In the genomic region with DNA sequence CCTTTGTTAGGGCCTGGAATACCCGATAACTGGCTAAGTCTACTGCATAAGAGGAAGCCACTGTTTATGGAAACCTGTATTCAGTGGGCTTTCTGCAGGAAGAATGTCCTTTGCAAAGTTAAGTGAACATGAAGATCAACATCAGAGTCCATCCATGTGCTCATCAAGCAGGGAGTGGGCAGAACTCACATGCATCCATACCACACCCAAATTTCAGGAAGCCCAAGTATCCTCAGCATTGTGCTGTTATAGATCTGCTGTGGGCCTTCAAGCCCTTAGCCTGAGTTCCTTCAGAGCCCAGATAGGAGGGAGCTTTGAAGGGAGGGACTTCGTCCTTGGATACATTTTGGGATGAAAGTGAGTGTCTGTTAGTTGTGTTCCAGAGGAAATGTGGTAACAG, we compare ENCODE assay signal across 19 mouse cellular contexts.
A peak's percentile ranks its signal among the peaks of the same experiment; 100 is the strongest.
DNase-seq lines count a peak whose midpoint lies in the region; ATAC-seq and TF ChIP-seq lines count a peak whose summit lies in the region.
"Had no signal": no experiment of that assay in that cellular context is flagged by ENCODE, and none has a peak within 500 bp of the region (broad histone marks: within the 10 kb centered on the region; RNA-seq: fewer than 3 reads in every experiment).

No protein-coding gene starts in this region.

- no peak overlapping the region for H3K4me2 ChIP-seq in lung, postnatal 0 days (replicated peaks; ENCODE audit: low read depth, low read length)

- intact Hi-C loops in heart, postnatal 14 days (cut with DNase I): no loop called here

- 77% methylated on average over 2 of the region's 2 CpGs for WGBS in lung, postnatal 0 days

- no peak overlapping the region for H3K4me3 ChIP-seq in lung, postnatal 0 days (ENCODE audit: low read depth, low read length)

- TF ChIP-seq EP300 in lung, postnatal 0 days (IDR thresholded peaks at IDR 0.05): 0 out of 2 replicates have a peak, but pooled peaks have one; percentile 37

- peak; percentile 62 for ATAC-seq in lung, postnatal 0 days
- ATAC-seq: activated CD4-positive, CD25-positive, alpha-beta regulatory T cell, adult 4 months; CD4-positive, CD25-positive, alpha-beta regulatory T cell, adult 4 months; Patski had no signal

- H3K27ac ChIP-seq in lung, postnatal 0 days (ENCODE audit: low read length): no peak overlapping the region

- no peaks in the 10 kb centered on the region for H3K27me3 ChIP-seq in lung, postnatal 0 days (replicated peaks; ENCODE audit: insufficient read depth, low read length)
- H3K27me3 ChIP-seq: CH12.LX, Patski had no signal

- H3K9ac ChIP-seq in lung, postnatal 0 days (replicated peaks; ENCODE audit: low read depth): no peak overlapping the region

- peak; percentile 77 for DNase-seq in heart, adult 11 months
- DNase-seq in heart, postnatal 14 days: no peak
- DNase-seq in lung, postnatal 0 days (ENCODE audit: low spot score): no peak
- no peak for DNase-seq in lung, postnatal 14 days
- DNase-seq: adrenal gland, adult 2 months; adrenal gland, adult 8-10 months; adrenal gland, postnatal 10 days; adrenal gland, postnatal 14 days; adrenal gland, postnatal 25 days; adrenal gland, postnatal 36 days; B cell, adult 2 months; cerebellum, adult 11 months; cerebellum, adult 11-12 months; cerebellum, adult 18-20 months had no signal

- H3K9me3 ChIP-seq in lung, postnatal 0 days (ENCODE audit: low read length): no peaks in the 10 kb centered on the region

- no peaks in the 10 kb centered on the region for H3K36me3 ChIP-seq in lung, postnatal 0 days (ENCODE audit: insufficient read depth, low read length)
- H3K36me3 ChIP-seq: G1E had no signal

- H3K4me1 ChIP-seq in lung, postnatal 0 days (ENCODE audit: insufficient read depth, low read depth, low read length): no peaks in the 10 kb centered on the region

- TF ChIP-seq CTCF in lung, postnatal 0 days (IDR thresholded peaks at IDR 0.05): no peak
